ENCODE assay signal across 9 mouse cellular contexts in genomic region chr1:89068812-89069211, GRCm38 (mm10). TPM values are rescaled to one million over a fixed set of nuclear protein-coding genes. Genes with fewer than 3 reads are reported as not detected.
DNase-seq lines count a peak whose midpoint lies in the region; ATAC-seq and TF ChIP-seq lines count a peak whose summit lies in the region.
"Had no signal": no experiment of that assay in that cellular context is flagged by ENCODE, and none has a peak within 500 bp of the region (broad histone marks: within the 10 kb centered on the region; RNA-seq: fewer than 3 reads in every experiment).

No protein-coding gene starts in this region.

- no peak for TF ChIP-seq CTCF in hindbrain, postnatal 0 days (IDR thresholded peaks at IDR 0.05; ENCODE audit: low read depth)

- H3K4me1 ChIP-seq in intestine, embryonic 16.5 days (ENCODE audit: control insufficient read depth, insufficient read depth, low read length) = peaks cover 12% of the 10 kb centered on the region
- H3K4me1 ChIP-seq in intestine, embryonic 15.5 days (replicated peaks) = peaks cover 29% of the 10 kb centered on the region
- H3K4me1 ChIP-seq in hindbrain, postnatal 0 days (ENCODE audit: insufficient read depth, low read length) = peaks cover 12% of the 10 kb centered on the region; the same call in 1 of the 2 replicates
- peaks cover 24% of the 10 kb centered on the region for H3K4me1 ChIP-seq in neural tube, embryonic 14.5 days (ENCODE audit: control insufficient read depth, insufficient read depth, low read length)

- DNase-seq in ZHBTc4 (ENCODE audit: low read depth, low spot score) = peak; percentile 79
- no peak for DNase-seq in hindbrain, postnatal 0 days (ENCODE audit: low spot score)
- no peak for DNase-seq in adrenal gland, postnatal 36 days
- DNase-seq: kidney, adult 18-20 months had no signal

- no peaks in the 10 kb centered on the region for H3K27me3 ChIP-seq in intestine, embryonic 16.5 days (replicated peaks; ENCODE audit: control insufficient read depth, insufficient read depth, low read length)
- H3K27me3 ChIP-seq in intestine, embryonic 15.5 days (replicated peaks) = no peaks in the 10 kb centered on the region
- H3K27me3 ChIP-seq in hindbrain, postnatal 0 days (ENCODE audit: insufficient read depth, low read length) = no peaks in the 10 kb centered on the region
- H3K27me3 ChIP-seq in neural tube, embryonic 14.5 days (ENCODE audit: control insufficient read depth, insufficient read depth, low read length) = no peaks in the 10 kb centered on the region

- no peak overlapping the region for H3K9ac ChIP-seq in intestine, embryonic 16.5 days (ENCODE audit: low read depth, low read length)
- no peak overlapping the region for H3K9ac ChIP-seq in intestine, embryonic 15.5 days
- H3K9ac ChIP-seq in hindbrain, postnatal 0 days (replicated peaks; ENCODE audit: low read length) = no peak overlapping the region
- no peak overlapping the region for H3K9ac ChIP-seq in neural tube, embryonic 14.5 days (replicated peaks; ENCODE audit: low read depth, low read length)

- peak overlapping the region; percentile 90 for H3K27ac ChIP-seq in intestine, embryonic 16.5 days (ENCODE audit: low read length)
- no peak overlapping the region for H3K27ac ChIP-seq in intestine, embryonic 15.5 days
- H3K27ac ChIP-seq in hindbrain, postnatal 0 days = no peak overlapping the region
- no peak overlapping the region for H3K27ac ChIP-seq in neural tube, embryonic 14.5 days (ENCODE audit: low read depth, low read length)

- no peak overlapping the region for H3K4me2 ChIP-seq in intestine, embryonic 16.5 days (ENCODE audit: low read depth, low read length)
- no peak overlapping the region for H3K4me2 ChIP-seq in intestine, embryonic 15.5 days (replicated peaks)
- H3K4me2 ChIP-seq in hindbrain, postnatal 0 days (ENCODE audit: low read depth, low read length) = peak overlapping the region; percentile 85
- peak overlapping the region; percentile 80 for H3K4me2 ChIP-seq in neural tube, embryonic 14.5 days (ENCODE audit: low read depth, low read length)

- no peak for ATAC-seq in intestine, embryonic 16.5 days
- ATAC-seq in intestine, embryonic 15.5 days = no peak
- ATAC-seq in hindbrain, postnatal 0 days = no peak
- ATAC-seq in neural tube, embryonic 14.5 days (ENCODE audit: low read depth) = no peak
- no peak for ATAC-seq in megakaryocyte progenitor cell, adult 5-6 weeks (replicated peaks; ENCODE audit: poor library complexity)

- WGBS in intestine, embryonic 16.5 days = 76% methylated on average over 5 of the region's 5 CpGs
- WGBS in intestine, embryonic 15.5 days = 71% methylated on average over 5 of the region's 5 CpGs
- 60% methylated on average over 5 of the region's 5 CpGs for WGBS in hindbrain, postnatal 0 days
- WGBS in neural tube, embryonic 14.5 days = 72% methylated on average over 5 of the region's 5 CpGs

- no peak overlapping the region for H3K4me3 ChIP-seq in intestine, embryonic 16.5 days (ENCODE audit: low read length)
- H3K4me3 ChIP-seq in intestine, embryonic 15.5 days (replicated peaks) = no peak overlapping the region
- H3K4me3 ChIP-seq in hindbrain, postnatal 0 days (ENCODE audit: low read length) = no peak overlapping the region
- no peak overlapping the region for H3K4me3 ChIP-seq in neural tube, embryonic 14.5 days (ENCODE audit: low read depth, low read length)

- H3K9me3 ChIP-seq in intestine, embryonic 16.5 days (ENCODE audit: control insufficient read depth, low read length) = no peaks in the 10 kb centered on the region
- H3K9me3 ChIP-seq in intestine, embryonic 15.5 days = no peaks in the 10 kb centered on the region
- no peaks in the 10 kb centered on the region for H3K9me3 ChIP-seq in hindbrain, postnatal 0 days (ENCODE audit: low read length)
- no peaks in the 10 kb centered on the region for H3K9me3 ChIP-seq in neural tube, embryonic 14.5 days (ENCODE audit: control insufficient read depth, low read length)

- no peaks in the 10 kb centered on the region for H3K36me3 ChIP-seq in intestine, embryonic 16.5 days (ENCODE audit: control insufficient read depth, insufficient read depth, low read length)
- H3K36me3 ChIP-seq in intestine, embryonic 15.5 days = no peaks in the 10 kb centered on the region
- no peaks in the 10 kb centered on the region for H3K36me3 ChIP-seq in hindbrain, postnatal 0 days (ENCODE audit: insufficient read depth, low read length)
- no peaks in the 10 kb centered on the region for H3K36me3 ChIP-seq in neural tube, embryonic 14.5 days (ENCODE audit: control insufficient read depth, insufficient read depth, low read length)

RNA-seq across cellular contexts. Expression of gene Sh3bp4, which starts 1.4 kb away (rescaled TPM):
- 13.5 and 14.2 TPM in 2 replicates for polyA plus RNA-seq in intestine, embryonic 16.5 days (2015; fragmentation: Nextera tagmentation; extraction: Ambion mirVana)
- polyA plus RNA-seq in intestine, embryonic 15.5 days (2015; fragmentation: Nextera tagmentation; extraction: Ambion mirVana) = 16.3 and 17.0 TPM in 2 replicates
- 36.5 and 38.8 TPM in 2 replicates for total RNA-seq in hindbrain, postnatal 0 days (2014; rRNA removed)
- polyA plus RNA-seq in hindbrain, postnatal 0 days (2015; fragmentation: Nextera tagmentation; extraction: Ambion mirVana) = 14.6 and 15.7 TPM in 2 replicates
- polyA plus RNA-seq in neural tube, embryonic 14.5 days (2014; fragmentation: Nextera tagmentation; extraction: Ambion mirVana) = 12.4 and 18.5 TPM in 2 replicates
- total RNA-seq in megakaryocyte progenitor cell, adult 5-6 weeks (2015) = 0.24 and 0.27 TPM in 2 replicates
- 0.03 TPM in 1 of 2 replicates, not detected in the other for total RNA-seq in megakaryocyte progenitor cell, adult 5-6 weeks (2017)
- total RNA-seq in adrenal gland, postnatal 36 days (2021) = 10 to 100 TPM; 14.1 to 17.8 TPM
- total RNA-seq: MEL had no signal

Comparison
In these comparisons a context has a peak if more than half of its experiments do, and no peak if none do; other contexts are left out.
1. H3K4me2 ChIP-seq: peak in hindbrain, postnatal 0 days (single experiment) and neural tube, embryonic 14.5 days (single experiment); none in intestine, embryonic 16.5 days (single experiment) and intestine, embryonic 15.5 days (single experiment).